Mouse (Mus musculus): ENCODE data around the gene Oprm1. TPM values are rescaled to one million over a fixed set of nuclear protein-coding genes. Genes with fewer than 3 reads are reported as not detected.
A peak's percentile ranks its signal among the peaks of the same experiment; 100 is the strongest.

The Oprm1 gene
- polyA plus RNA-seq, 1 experiment from 2014 or later = not detected

DNA sequence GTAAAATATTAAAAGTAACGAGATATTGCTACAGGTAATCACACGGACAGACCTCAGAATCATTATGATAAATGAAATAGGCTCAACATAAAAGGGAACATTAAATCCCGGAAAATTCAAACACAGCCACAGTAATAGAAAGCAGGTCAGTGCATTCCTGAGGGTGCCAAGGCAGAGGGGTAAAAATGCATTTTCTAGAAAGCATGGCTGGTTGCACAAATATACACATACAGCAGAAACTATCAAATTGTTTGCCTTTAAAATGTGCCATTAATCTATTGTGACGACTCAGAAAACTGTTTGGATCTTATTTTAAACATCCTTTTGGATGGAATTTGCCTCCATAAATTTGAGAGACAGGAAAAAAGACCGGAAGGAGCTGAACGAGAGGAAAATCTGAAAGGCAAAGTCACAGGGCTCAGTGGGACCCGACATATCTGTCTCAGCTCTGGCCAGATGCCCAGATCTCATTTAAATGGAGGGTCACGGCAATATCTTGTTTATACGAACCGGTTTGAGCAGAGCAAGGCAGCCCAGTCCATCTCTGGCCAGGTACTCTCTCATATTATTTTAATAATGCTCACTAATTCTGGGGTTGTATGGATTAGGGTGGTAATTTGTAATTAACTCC, 289.1 kb downstream of the Oprm1 start:
- no peaks in the 10 kb centered on the region for H3K27me3 ChIP-seq
- in situ Hi-C loops (cut with MboI; ENCODE audit: low pct_unique_long_range_greater_than_20kb) = no loop called here
- ATAC-seq (no peak), DNase-seq (ENCODE audit: low read depth, low spot score) (no peak)
- TF ChIP-seq CTCF (IDR thresholded peaks at IDR 0.05) = no peak
- POLR2A ChIA-PET = no interaction called here
- CTCF ChIA-PET = no interaction called here

GRCm38 (mm10) chr10:7047919-7048291, 289.6 kb downstream of the Oprm1 start:
- POLR2A ChIA-PET = no interaction called here
- H3K27me3 ChIP-seq = no peaks in the 10 kb centered on the region
- CTCF ChIA-PET = interaction anchor here (1.0 kb wide), 1 partner anchor 18 kb away, joined by 3 read pairs; no protein-coding TSS in a partner anchor
- ATAC-seq (no peak), DNase-seq (ENCODE audit: low read depth, low spot score) (no peak)
- in situ Hi-C loops (cut with MboI; ENCODE audit: low pct_unique_long_range_greater_than_20kb) = no loop called here
- TF ChIP-seq CTCF (IDR thresholded peaks at IDR 0.05) = no peak

GRCm38 (mm10) chr10:7049901-7050300, 291.6 kb downstream of the Oprm1 start:
- CTCF ChIA-PET = interaction anchor here (0.7 to 1.4 kb wide), 3 partner anchors 15 to 18 kb away, joined by 3 to 4 read pairs (median 4); no protein-coding TSS in a partner anchor
- POLR2A ChIA-PET = no interaction called here
- ATAC-seq (no peak), DNase-seq (ENCODE audit: low read depth, low spot score) (no peak)
- TF ChIP-seq CTCF (IDR thresholded peaks at IDR 0.05) = no peak
- H3K27me3 ChIP-seq = no peaks in the 10 kb centered on the region
- in situ Hi-C loops (cut with MboI; ENCODE audit: low pct_unique_long_range_greater_than_20kb) = loop anchor here (25.0 kb wide), 1 partner anchor 1013 kb away; no protein-coding TSS in a partner anchor

DNA sequence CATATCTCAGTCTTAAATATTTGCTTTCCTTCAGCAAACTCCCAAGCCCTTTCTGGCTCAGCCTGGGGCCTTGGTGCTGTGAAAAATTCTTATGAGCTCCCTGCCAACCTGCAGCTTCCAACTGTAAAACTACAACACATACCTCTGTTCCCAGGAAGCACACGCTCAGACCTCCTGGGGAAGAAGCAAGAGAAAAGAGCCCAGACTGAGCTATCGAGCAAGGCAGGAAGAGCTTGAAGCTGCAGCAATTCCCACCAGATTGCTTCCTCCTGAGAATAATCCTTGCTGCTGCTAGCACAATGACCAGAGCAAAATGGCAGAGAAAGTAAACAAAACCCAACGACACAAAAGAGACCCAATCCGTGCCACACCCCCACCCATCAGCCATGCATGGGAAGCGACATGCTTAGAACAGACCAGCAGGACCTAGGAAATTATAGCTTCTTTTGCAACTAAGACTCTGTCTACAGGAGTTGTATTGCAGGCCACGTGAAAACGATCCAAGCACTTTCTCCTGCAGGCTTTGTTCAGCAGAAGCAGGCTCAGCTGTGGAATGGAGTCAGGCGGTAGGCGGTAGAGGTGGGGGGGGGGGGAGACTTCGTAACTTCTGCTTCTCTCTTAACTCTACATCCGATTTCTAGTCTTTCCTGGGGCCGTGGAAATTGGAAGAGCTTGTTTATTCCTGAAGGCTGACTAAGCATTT, 294.2 kb downstream of the Oprm1 start, which contains the start of gene Ipcef1:
Gene Ipcef1 (minus strand): TSS at position 164 of the 703 bp plus-strand sequence.
- no peak for TF ChIP-seq CTCF (IDR thresholded peaks at IDR 0.05)
- no peaks in the 10 kb centered on the region for H3K27me3 ChIP-seq
- in situ Hi-C loops (cut with MboI; ENCODE audit: low pct_unique_long_range_greater_than_20kb) = loop anchor here (25.0 kb wide), 1 partner anchor 1015 kb away; no protein-coding TSS in a partner anchor
- CTCF ChIA-PET = interaction anchor here (1.1 to 1.4 kb wide), 3 partner anchors 10 to 21 kb away, joined by 3 to 7 read pairs (median 4); no protein-coding TSS in a partner anchor
- DNase-seq (ENCODE audit: low read depth, low spot score) (no peak), ATAC-seq (no peak)
- POLR2A ChIA-PET = interaction anchor here (0.6 to 1.0 kb wide), 2 partner anchors 17 to 189 kb away, joined by 3 read pairs; no protein-coding TSS in a partner anchor

- H3K27me3 ChIP-seq = no peaks in the 10 kb centered on the region
- DNase-seq (ENCODE audit: low read depth, low spot score) = no peak
- no peak for ATAC-seq
- POLR2A ChIA-PET = no interaction called here
- in situ Hi-C loops (cut with MboI; ENCODE audit: low pct_unique_long_range_greater_than_20kb) = loop anchor here (25.0 kb wide), 1 partner anchor 1017 kb away; no protein-coding TSS in a partner anchor
- CTCF ChIA-PET = interaction anchor here (1.4 to 1.9 kb wide), 3 partner anchors 11 to 22 kb away, joined by 3 to 7 read pairs (median 3); no protein-coding TSS in a partner anchor
- TF ChIP-seq CTCF (IDR thresholded peaks at IDR 0.05) = no peak
Observed at GRCm38 (mm10) chr10:7054560-7055205, 296.4 kb downstream of the Oprm1 start.

DNA sequence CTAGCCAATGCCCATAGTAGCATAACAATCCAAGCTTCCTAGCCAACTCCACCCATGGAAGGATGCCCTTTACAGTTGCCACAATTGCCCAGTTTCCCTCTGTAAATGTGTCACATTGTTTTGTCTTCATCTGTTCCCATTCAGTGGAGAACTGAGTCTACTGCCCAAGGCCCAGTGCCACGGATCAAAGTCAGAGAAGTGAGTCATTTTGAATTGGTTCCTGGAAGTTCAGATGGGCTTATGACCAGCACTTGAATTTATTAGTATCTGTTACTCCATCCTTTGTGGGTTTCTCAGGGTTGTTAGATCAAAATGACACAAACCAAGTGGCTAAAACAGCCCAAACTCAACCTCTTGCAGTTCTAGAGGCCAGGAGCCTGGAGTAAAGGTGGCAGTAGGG, 299.2 kb downstream of the Oprm1 start:
- ATAC-seq (peak; percentile 28), DNase-seq (ENCODE audit: low read depth, low spot score) (no peak)
- in situ Hi-C loops (cut with MboI; ENCODE audit: low pct_unique_long_range_greater_than_20kb) = loop anchor here (25.0 kb wide), 1 partner anchor 1020 kb away; no protein-coding TSS in a partner anchor
- CTCF ChIA-PET = interaction anchor here (1.7 kb wide), 1 partner anchor 19 kb away, joined by 5 read pairs; no protein-coding TSS in a partner anchor
- H3K27me3 ChIP-seq = no peaks in the 10 kb centered on the region
- no peak for TF ChIP-seq CTCF (IDR thresholded peaks at IDR 0.05)
- POLR2A ChIA-PET = no interaction called here

GRCm38 (mm10) chr10:7060326-7060725, 302.0 kb downstream of the Oprm1 start:
- no peak for DNase-seq (ENCODE audit: low read depth, low spot score)
- TF ChIP-seq CTCF (IDR thresholded peaks at IDR 0.05) = no peak
- peak; percentile 65 for ATAC-seq
- POLR2A ChIA-PET = no interaction called here
- H3K27me3 ChIP-seq = no peaks in the 10 kb centered on the region
- CTCF ChIA-PET = interaction anchor here (0.7 to 1.5 kb wide), 3 partner anchors 8 to 38 kb away, joined by 3 to 4 read pairs (median 3); no protein-coding TSS in a partner anchor
- in situ Hi-C loops (cut with MboI; ENCODE audit: low pct_unique_long_range_greater_than_20kb) = loop anchor here (25.0 kb wide), 1 partner anchor 1023 kb away; no protein-coding TSS in a partner anchor

DNA sequence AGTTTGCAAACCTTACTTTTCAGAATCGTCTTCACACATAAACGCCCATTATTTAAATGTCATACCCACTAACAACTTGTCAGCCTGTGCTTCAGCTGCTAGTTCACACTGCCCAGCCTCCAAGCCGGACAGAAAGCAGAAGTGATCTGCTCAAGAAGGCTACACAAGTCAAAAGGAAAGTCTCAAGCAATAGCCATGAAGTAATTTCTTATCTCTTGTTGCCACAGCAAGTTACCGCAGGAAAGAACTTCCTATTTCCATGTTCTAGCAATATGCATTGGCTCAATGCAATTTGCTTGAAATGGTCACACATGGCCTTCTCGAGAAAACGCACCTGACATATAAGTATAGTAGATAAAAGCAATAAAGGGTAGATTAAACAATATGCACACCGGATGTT, 304.7 kb downstream of the Oprm1 start:
- CTCF ChIA-PET = no interaction called here
- ATAC-seq (no peak), DNase-seq (ENCODE audit: low read depth, low spot score) (no peak)
- POLR2A ChIA-PET = no interaction called here
- in situ Hi-C loops (cut with MboI; ENCODE audit: low pct_unique_long_range_greater_than_20kb) = loop anchor here (25.0 kb wide), 1 partner anchor 1026 kb away; no protein-coding TSS in a partner anchor
- TF ChIP-seq CTCF (IDR thresholded peaks at IDR 0.05) = no peak
- H3K27me3 ChIP-seq = no peaks in the 10 kb centered on the region

DNA sequence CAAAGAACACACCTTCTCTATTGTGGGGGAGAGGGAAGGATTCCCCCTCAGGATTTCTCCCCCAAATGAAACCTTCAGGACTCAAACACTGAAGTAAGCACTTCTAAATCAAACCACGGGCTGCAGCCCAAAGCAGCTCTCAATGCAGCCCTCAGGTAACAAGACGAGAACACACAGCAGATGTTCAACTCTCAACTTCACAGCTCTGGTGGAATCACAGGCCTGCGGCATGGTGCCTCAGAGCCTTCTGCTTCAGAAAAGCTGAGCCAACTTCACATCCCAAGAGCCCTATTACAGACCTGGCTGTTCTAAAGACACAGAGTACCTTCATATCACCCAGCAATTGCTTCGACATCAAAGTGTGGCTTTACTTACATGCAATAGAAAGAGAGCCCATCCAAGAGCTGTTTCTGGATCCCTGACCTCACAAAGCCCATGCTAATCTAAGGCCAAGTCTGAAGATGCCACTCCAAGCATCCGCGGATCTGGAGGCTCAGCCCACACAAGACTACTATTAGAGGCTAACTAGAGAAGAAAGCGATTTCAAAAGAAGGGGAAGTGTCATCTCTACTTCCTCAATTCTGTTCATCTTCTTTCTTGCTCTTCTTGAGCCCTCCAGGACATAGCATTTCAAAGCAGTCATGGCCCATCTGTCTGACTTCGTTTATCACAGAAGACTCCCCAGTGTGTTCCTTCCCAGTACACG, 305.6 kb downstream of the Oprm1 start:
- ChIA-PET CTCF (interaction anchor here (0.8 to 2.7 kb wide), 3 partner anchors 9 to 45 kb away, joined by 3 to 10 read pairs (median 7); no protein-coding TSS in a partner anchor), POLR2A (no interaction called here)
- TF ChIP-seq CTCF (IDR thresholded peaks at IDR 0.05) = no peak
- no peak for DNase-seq (ENCODE audit: low read depth, low spot score)
- H3K27me3 ChIP-seq = no peaks in the 10 kb centered on the region
- no peak for ATAC-seq
- in situ Hi-C loops (cut with MboI; ENCODE audit: low pct_unique_long_range_greater_than_20kb) = loop anchor here (25.0 kb wide), 1 partner anchor 1027 kb away; no protein-coding TSS in a partner anchor

Measured in Patski (cell line).